Mouse (Mus musculus) thymus, postnatal 25 days (tissue): ENCODE measurements at regions not wholly inside any gene's neighbourhood (a gene's known extent, or its start where the extent isn't known, plus 50 kb on each side); places are given as distances from the start of the nearest gene placed in this dataset.
"Not testable (repeated sequence)": the region's sequence is repeated elsewhere in the genome, so short reads cannot be mapped to it uniquely, and the experiment has no call there.

Source experiments
- DNase-seq: peaks from one replicate; pipeline ENCODE4 v3.0.0; 2022

DNA sequence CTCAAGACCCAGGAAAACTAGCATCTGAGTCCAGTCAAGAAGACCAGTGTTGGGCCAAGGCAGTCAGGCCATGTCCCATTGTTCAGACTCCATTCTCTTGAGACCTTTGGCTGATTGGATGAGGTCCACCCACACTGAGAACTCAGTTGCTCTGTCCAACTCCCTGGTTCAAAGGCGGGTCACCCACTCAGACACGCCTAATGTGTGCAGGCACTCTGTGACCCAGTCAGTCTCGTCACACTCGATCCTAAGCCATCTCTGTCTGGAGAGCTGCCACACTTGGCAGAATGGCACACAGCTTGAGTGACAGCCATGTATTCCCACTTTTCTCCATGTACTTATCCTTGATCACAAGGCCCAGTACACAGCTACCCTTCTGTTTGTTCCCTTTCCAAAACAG is 189.8 kb upstream of the Hs6st1 start:
- no peak for DNase-seq

DNA sequence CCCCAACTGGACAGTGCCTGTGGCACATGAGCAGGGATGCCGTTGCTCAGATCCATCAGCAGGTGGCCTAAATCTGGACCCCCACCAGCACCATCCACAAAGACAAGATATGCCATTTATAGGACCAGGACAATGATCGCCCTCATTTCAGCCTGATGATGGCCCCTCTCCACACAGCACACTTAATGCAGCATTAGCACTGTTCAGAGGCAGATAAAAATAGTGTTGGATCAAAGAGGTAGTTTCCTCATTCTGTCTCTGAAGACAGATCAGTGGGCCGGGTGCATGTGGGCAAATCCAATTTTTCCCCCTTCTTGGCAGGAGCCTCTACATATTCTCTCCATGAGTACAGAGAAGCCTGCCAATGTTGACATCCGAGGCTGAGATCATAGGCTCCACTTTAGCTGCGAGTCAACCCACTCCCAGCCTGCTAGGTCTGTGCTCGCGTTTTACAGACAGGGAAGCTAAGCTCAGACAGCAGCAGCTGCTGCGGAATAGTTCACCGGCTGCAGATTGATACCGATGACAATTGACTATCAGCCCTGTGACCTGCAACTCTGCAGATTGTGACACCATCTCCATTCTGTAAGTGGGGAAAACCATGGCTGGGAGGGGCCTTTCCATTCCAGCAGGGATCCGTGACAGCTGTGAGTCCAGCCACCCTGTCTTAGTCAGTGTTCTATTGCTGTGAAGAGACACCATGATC is 188.7 kb upstream of the Hs6st1 start:
- no peak for DNase-seq

DNA sequence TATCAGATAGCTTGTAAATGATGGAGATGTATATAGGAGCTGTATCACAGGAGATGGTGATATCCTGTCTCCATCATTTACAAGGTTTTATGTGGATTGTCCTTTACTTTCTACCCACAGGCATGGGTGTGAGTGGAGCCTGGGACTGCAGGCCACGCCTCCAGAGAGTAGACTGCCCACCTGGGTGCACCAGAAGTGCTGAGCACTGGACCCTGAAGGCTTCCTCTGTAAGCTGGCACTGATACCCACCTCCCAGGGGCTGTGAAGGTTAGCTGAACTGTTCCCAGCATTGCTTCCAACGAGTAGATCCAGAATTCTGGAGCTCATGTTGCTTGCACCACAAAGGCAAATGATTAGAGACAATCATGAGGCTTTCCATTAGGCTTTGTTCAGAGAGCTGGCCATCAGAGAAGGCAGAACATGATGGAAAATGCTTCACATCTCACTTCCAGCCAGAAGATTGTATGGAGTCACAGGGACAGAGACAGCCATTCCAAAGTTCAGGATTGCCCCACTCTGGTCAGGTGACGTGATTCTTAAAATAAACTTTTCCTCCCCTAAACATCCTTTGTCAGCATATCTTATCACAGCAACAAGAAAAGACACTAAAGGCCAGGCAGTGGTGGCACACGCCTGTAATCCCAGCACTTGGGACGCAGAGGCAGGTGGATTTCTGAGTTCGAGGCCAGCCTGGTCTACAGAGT is 187.5 kb upstream of the Hs6st1 start:
- no peak for DNase-seq

DNA sequence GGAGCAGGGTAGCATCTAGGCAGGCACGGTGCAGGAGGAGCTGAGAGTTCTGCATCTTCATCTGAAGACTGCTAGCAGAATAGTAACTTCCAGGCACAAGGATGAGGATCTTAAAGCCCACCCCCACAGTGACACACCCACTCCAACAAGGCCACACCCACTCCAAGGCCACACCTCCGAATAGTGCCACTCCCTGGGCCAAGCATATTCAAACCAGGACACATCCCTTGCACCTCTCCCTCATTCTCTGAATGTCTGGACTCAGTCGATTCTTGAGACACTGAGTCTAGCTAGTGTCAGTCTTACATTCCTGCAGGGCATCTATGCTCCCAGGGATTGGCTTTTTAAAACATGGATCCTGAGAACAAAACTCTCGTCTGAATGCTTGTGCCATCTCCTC is 186.7 kb upstream of the Hs6st1 start:
- no peak for DNase-seq

DNA sequence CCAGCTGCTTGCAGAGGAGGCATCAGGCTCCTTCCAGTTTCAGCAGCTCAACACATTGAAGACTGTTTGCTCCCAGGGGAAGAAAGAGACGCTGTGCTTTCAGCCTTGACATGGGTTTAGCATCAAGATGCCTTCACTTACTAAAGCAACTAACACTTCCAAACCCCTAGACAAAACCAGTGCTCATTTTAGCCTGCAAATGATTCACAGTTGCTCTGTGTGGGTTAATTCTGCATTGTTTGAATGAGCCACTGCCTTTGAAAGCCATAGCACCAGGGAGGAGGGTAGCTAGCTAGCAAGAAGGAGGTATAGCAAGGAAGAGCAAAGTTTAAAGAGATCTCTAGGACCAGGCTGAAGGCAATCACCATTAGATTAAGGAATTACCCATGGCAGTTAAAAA is 186.1 kb upstream of the Hs6st1 start:
- DNase-seq = no peak

DNA sequence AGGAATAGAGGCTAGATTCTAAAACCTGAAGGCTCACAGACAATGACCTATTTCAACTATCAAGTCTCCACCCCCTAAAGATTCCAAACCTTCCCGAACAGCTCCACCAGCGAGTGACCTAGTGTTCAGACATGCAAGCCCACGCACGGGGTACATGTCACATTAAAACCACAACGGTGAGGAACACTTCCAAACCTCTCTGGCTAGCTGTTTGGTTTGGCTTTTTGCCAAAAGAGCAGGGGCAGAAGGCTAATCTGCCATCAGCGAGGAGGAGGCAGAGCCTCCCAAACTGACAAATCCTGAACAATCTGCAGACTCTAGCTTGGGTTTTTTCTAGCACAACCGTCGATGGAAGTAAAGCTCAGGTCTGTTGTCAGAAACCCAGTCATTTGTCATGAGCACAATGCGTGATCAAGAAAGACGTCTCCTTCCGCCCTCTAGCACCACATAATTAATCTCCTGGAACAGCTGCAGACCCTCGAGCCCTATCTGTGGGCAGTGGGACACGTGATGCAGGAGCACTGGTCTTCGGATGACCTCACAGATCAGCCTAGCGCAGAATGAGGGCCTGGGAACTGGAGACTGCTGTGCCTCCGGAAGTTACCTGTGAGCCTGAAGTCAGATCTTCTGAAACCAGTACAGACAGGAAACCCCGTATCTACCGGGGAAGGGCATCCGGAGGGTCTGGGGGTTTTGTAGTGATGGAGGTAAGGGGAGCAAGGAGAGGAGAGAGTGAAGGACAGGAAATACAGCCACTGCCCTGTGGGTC is 178.3 kb upstream of the Hs6st1 start:
- peak; percentile 33 for DNase-seq

DNA sequence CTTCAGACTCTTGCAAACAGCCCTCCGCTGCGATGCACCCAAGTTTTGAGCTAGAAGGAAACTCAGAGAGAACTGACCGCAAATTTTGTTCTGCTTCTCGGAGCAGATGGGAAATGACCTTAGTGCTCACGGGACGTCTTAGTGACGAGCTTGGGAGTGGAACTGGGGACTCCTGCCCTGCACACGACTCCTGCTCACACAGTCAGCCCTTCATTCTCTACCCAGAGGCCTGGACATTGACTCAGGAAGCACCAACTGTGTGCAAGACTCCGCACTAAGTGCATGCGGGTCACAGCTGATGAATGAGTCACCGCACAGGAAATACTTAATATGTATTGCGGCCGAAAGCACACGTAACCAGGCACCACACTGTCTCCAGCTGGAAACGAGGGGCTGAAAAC is 177.7 kb upstream of the Hs6st1 start:
- DNase-seq = no peak

DNA sequence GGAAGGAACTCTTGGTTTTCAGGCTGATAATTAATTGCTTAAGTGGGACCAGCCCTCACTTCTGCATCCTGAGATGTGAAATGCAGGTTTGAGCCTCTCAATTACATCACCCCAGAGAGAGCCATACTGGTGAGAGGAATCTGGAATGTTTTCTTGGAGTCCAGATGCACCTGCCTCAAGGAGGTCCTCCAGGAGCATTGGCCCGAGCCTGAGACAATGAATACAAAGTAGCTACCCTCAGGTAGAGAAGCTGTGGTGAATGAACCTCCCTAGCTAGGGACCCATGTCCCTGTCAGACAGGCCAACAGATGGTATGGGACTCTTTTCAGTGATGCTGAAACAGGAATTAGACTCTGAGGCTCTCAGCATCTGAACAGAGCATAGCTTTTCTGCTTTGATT is 168.7 kb upstream of the Hs6st1 start:
- no peak for DNase-seq

DNA sequence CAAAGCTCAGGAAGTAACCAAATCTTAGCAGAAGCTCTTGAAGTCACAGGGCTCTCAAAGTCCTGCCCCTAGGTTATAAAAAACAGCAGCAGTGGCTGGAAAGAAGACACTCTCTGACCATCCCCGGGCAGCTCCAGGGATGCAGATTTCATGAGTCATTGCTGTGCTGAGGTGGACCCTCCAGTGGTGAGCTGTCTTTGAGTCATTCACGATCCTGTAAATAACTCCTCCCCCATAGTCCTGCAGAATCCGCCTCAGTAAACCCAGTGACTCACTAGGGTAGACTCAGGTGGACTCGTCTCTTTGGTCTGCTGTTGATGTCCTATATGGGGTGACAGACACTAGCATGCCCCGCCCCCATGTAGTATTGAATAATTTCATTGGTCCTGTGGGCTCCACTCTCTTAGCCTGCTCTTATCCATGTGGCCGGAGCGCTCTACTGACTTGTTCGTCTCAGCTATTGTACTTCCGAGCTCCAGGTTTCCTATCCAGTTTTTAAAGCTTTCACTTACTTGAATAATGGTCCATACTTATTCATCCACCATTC is 164.1 kb upstream of the Hs6st1 start:
- no peak for DNase-seq

DNA sequence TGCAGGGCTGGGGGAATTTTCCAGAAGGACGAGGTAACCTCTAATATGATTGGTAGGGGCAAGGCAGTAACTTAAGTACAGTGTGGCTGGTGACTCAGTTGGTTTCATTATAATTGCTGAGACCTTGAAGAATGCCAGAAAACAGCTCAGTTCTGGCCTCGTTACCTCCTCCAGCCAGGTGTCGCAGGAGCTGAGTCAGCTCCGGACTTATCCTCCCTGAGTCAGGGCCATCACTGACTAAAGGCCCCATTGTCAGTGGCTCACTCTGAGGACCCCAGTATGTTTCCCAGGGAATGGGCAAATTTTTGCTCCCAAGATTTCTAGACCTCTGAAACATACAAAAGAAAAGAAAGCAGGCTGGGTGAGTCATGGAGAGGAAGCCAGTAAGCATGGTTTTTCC is 154.6 kb upstream of the Hs6st1 start:
- DNase-seq = no peak

DNA sequence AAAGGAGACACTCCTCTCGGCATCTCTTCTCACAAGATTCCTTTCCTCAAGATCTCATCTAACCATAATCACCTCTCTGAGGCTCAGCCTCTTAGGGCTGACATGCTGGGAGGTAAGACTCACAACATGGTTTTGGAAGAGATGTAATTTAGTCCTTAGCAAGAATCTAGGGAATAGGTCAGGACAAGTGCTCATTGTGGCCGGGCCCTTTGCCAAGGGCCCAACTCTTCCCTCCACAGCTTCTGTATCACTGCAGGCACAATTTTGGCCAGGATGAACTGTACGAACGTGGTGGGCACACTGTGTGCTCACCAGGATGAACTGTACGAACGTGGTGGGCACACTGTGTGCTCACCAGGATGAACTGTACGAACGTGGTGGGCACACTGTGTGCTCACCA is 154.0 kb upstream of the Hs6st1 start:
- not testable (repeated sequence) for DNase-seq

DNA sequence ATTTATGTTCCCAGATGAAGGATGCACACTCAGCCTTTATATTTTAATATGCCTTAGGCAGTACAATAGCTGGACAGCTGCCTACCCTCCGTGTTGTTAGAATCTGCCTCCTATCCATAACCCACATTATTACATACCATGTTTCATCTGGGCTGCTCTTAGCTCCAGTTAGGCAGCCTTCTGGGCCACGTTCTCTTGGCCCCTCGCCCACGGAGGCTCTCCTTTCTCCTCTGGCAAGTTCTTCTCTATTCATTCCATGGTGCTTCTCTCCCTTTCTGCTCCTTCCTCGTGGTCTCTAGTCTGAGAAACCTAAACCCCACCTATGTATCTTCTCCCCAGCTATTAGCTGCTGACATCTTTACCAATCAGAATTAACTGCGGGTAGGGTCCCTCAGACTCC is 152.7 kb upstream of the Hs6st1 start:
- DNase-seq = no peak

DNA sequence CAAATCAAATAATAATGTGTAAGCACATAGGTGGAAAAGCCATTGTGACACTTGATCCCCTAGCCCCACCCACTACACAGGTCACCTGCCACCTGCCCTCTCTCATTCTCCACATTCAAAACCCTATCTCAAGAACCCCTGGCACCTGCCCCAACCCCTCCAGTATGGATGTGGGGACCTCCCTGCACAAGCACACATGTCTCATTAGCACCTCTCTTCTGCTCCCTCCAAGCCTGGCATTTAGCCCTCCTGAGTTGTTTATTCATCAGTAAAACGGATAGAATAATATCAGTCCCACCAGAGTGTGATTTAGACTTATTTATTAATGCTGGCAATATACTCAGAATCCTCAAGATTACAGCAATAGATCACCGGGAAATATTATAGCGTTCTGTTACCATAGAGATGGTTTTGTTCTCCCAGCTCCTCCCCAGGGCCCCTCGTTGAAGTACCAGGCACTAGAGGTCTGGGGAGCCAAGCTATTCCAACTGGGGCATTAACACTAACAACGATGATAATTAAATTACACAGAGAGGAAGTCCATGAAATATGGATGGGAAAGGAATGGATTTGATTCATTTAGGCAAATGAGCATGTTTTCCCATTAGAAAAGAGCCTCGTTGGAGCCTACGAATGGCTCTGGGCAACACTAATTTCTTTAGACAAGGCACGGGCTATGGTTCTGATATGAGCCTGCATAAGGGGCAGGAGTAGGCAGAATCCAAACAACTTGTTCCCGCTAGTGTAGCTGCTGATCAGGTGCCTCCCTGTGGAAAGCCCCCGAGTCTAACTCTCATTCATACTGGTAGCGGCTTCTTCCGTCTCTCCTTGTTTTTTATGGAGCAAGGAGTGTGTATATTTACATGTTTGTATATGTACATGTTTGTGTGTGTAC is 148.1 kb upstream of the Hs6st1 start:
- DNase-seq = no peak

DNA sequence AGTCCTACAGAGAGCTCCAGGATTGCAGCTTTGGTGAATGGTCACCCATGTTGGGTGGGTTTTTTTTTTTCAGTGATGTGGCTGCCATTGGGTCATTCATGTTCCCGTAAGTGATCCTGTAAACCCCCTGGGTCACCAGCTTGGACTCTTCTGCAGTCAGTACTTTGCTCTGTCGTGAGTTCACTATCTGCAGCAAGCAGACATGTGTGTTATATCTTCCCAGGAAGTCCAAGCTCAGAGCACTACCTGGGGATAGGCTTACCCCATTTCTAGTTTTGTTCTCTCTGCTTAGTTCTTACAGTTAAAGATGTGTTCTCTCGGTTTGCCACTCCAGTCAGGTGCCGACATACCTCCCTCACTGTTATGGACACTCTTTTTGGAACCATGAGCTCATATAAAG is 143.4 kb upstream of the Hs6st1 start:
- no peak for DNase-seq

DNA sequence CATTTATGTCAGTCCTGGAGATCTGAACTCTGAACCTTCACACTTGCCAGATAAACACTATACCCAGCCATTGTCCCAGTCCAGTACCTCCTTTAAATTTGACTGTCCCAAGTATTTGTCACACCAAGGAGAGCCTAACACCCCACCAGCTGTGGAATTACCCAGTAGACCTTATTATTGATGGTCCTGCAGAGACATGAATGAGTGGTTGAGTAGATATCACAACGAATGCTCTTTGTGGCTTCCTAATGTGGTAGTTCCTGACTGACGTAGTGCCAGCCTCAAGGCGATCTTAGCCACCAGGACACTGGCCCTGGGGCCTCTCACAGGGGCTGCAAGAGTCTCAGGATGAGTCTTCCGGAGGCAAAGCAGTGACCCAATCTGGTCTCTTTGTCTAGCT is 142.9 kb upstream of the Hs6st1 start:
- DNase-seq = no peak

DNA sequence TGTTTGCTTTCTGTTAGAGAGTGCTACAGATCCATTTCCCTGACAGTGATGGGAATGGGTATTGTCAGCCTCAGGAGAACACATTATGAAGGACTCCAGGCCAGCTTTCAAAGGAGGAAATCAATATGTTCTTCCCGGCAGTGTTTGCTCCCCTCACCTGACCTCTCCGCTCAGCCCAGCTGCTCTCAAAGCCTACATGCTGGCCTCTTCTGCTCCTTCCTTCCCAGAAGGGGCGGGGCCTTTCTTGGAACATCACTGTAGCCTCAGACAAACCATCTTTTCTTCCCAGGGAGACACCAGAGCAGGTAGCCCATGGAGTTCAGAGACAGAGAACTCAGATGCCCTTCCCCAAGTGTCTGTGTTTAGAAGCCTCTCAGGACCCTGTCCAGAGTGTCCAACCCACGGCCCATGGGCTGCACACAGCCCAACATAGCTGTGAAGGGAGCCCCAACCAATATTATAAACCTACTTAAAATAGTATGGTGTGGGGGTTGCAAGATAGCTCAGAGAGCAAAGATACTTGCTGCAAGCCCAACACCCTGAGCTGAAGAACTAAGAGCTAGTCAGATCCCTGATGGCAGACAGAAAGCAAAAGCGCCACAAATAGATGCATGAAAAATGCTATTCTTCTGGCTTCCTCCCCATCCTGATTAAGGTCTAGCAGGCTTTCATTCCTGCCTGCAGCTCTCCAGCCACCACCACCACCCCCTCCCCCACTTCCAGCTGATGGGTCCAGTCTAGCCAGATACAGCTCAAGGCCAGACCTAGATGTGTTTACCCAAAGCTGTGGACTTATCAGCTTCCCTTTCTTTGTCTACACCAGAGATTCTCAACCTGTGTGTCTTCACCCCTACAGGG is 141.8 kb upstream of the Hs6st1 start:
- DNase-seq = no peak

DNA sequence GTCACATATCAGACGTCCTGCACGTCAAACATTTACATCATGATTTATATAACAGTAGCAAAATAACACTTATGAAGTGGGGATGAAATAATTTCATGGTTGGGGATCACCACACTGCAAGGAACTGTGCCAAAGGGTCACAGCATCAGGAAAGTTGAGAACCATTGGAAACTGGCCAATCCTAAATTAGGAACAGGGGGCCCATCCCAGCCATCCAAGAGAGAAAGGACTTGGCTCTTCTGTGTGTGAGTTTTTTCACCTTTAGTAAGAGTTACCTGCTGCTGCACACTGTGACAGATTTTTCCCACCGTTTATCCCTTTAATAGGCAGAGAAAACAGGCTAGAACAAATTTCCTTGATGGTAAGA is 141.2 kb upstream of the Hs6st1 start:
- DNase-seq = no peak

DNA sequence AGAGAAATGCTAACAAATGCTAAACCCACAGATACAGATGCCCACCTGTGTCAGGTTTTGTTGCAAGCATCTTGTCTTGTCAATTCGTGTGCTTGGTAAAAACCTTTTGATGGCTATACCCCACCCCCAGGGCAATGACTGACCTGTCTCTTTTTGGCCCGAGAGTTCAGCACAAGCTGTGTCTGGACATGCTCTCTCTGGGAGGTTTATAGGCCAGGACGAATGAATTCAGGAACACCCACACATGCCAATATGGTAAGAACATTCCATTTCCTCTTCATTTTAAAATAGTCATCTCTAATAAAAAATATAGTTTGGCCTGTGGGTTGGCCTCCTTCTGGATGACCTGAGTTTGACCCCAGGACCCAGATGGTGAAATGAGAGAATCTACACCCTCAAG is 137.8 kb upstream of the Hs6st1 start:
- DNase-seq = no peak

DNA sequence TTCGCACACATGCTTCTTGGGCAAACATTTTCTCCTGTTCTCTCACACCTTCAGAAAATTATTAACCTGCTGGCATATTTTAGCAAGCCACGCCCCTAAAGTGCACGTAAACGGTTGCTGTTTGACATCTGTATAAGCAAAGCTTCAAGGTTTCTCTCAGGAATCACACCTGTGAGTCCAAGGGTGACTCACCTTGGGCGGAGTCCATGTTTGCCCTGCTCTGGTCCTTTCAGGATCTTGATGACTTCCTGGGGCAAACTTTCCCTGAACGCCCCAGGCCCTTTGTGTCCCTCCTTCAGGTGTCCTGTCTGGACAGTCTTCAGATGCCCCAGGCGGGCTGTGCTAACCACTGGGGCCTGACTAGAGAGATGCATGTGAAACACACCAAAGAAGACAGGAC is 137.1 kb upstream of the Hs6st1 start:
- DNase-seq = no peak

DNA sequence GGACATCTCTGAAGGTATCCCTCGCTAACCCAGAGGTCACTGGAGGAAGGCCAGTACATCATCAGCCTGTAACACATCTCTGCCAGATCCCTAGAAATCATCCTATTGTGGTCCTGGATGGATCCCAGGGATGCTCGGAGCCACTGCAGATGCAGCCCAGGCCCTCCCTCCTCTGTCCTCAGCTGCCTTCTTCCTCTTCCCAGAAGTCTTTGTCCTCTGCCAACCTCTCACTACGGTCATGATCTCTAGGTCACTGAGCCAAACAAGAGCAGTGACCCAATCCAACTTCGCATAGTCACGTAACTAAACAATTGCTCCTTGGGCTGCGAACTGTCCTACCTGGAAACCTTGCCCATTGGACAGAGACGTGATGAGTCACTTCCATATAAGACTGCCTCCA is 134.7 kb upstream of the Hs6st1 start:
- DNase-seq = no peak

DNA sequence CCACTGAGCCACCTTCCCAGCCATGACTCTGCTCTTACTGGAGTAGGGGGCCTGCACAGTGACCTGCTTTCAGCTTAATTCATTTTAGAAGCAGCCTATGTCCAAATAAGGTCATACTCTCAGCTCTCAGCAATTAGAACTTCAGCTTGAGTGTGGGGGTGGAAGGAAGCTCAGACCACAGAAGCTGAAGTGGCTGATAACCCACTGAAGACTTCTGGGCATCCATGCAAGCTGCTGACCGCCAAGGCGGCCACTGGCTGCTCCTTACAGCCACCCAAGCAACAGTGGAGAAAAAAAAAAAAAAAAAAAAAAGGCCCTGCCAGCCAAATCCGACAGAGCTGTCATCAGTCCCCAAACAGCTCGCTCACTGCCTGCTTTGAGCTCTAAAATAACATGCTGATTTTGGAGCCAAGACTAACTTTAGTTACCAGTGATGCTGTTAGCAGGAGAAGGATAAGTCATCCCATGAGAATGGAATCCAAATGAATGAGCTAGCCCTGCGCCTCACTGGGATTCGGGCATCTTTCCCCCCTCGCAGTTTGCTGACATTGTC is 133.0 kb upstream of the Hs6st1 start:
- DNase-seq = no peak
